Mouse (Mus musculus): ENCODE data around the gene Cox11. TPM values are rescaled to one million over a fixed set of nuclear protein-coding genes. Genes with fewer than 3 reads are reported as not detected.

The Cox11 gene
- polyA plus RNA-seq, 1 experiment from 2014 or later, result 32.2 TPM

DNA sequence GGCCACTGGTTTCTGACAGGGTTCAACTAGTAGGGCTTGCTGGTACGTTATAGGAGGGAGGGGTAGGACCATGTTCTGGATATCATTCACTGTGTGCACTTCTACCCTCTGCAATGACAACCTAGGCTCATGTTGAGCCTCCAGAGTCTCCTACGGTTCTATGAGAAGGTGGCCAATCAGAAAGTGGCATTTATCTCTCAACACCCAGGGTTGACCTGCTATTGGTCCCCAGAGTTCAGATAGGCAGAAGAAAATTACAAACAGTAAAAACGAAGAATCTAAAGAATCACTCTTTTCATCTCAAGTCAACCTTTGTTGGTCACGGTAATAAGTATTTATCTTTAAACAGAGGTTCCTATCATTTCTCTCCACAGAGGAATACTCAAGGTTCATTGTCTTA is 28.9 kb downstream of the Cox11 start:
- Histone ChIP-seq H3K4me3 (no peak overlapping the region), H3K4me1 (peaks cover 39% of the 10 kb centered on the region), H3K27ac (no peak overlapping the region), H3K36me3 (replicated peaks) (peaks cover 19% of the 10 kb centered on the region), H3K9me3 (no peaks in the 10 kb centered on the region), H3K27me3 (ENCODE audit: poor library complexity, severe bottlenecking) (no peaks in the 10 kb centered on the region)
- DNase-seq (ENCODE audit: extremely low spot score, low spot score), result no peak
- 87% methylated on average over 4 of the region's 4 CpGs for WGBS

DNA sequence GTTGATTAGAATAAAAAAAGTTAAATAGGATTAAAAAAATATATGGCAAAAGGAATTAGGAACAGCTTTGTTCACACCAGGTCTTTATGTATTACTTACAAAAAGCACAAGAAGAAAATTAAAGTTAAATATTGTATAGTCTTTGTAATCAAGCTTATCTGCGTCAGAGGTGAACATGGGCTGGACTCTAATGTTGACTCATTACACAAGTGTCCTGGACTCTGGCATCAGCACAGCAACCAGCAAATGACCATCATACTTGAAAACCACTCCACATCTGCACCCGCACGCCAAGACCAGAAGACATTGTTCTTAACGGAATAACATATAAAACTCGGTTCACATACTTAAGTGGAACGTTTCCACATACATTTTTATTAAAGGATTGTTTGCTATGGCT is 29.4 kb downstream of the Cox11 start:
- H3K9me3 ChIP-seq, result no peaks in the 10 kb centered on the region
- H3K27me3 ChIP-seq (ENCODE audit: poor library complexity, severe bottlenecking), result no peaks in the 10 kb centered on the region

DNA sequence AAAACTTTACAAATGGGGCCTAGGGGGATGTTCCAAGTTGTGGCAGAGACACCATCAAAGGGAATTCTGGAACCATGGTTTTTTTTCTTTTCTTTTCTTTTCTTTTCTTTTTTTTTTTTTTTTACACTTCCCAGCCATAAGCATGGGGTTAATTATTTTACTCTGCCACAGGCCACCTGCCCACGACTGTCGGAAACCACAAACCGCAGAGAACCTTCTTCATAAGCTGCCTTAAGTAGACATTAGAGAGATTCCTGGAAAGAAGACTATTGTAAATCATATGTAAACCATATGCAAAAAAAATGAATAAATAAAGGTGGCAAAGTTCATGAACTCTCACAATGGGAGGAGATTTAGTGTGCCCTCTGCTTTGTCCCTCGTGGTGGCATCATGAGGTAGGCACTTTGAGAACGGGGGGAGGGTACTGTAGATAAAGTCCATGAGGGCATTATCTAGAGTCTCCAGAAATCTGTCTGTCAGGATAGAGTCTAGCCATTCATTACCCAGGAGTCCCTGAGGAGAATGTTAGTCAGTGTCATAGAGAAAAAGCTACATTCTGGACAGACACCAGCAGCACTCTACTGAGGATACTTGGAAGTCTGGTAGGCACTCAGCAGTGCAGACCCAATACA is 37.6 kb downstream of the Cox11 start:
- Histone ChIP-seq H3K4me1 (peaks cover 18% of the 10 kb centered on the region), H3K27ac (no peak overlapping the region), H3K36me3 (replicated peaks) (peaks cover 30% of the 10 kb centered on the region), H3K9me3 (no peaks in the 10 kb centered on the region), H3K4me3 (no peak overlapping the region), H3K27me3 (ENCODE audit: poor library complexity, severe bottlenecking) (no peaks in the 10 kb centered on the region)
- DNase-seq (ENCODE audit: extremely low spot score, low spot score), result no peak
- WGBS, result 89% methylated on average over 5 of the region's 5 CpGs

More for the DNA sequence above, 29.4 kb downstream of the Cox11 start:
- no peak for DNase-seq (ENCODE audit: extremely low spot score, low spot score)
- H3K36me3 ChIP-seq (replicated peaks), result peaks cover 22% of the 10 kb centered on the region
- no peak overlapping the region for H3K27ac ChIP-seq
- H3K4me3 ChIP-seq, result no peak overlapping the region
- 94% methylated on average over 6 of the region's 6 CpGs for WGBS
- H3K4me1 ChIP-seq, result peaks cover 39% of the 10 kb centered on the region

DNA sequence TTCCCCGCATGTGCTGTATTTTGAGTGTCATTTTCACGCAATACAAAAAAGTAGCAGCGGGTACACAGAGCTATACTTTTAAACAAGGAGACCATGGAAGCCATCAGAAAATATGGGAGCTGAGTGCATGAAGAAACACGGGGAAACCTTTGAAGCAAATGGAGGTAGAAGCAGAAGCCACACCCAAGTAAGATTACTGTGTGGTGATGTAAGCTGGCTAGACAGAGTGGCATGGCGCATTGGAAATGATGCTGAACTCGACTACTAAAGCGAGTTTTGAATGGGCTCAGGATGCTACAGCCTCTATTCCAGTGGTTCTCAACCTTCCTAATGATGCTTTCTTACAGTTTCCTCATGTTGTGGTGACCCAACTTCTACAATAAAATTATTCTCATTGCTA is 39.1 kb downstream of the Cox11 start:
- H3K27me3 ChIP-seq (ENCODE audit: poor library complexity, severe bottlenecking), result no peaks in the 10 kb centered on the region
- 89% methylated on average over 7 of the region's 7 CpGs for WGBS
- H3K9me3 ChIP-seq, result no peaks in the 10 kb centered on the region
- H3K36me3 ChIP-seq (replicated peaks), result peaks cover 38% of the 10 kb centered on the region
- H3K4me3 ChIP-seq, result no peak overlapping the region
- DNase-seq (ENCODE audit: extremely low spot score, low spot score), result no peak
- H3K4me1 ChIP-seq, result peaks cover 18% of the 10 kb centered on the region
- no peak overlapping the region for H3K27ac ChIP-seq

DNA sequence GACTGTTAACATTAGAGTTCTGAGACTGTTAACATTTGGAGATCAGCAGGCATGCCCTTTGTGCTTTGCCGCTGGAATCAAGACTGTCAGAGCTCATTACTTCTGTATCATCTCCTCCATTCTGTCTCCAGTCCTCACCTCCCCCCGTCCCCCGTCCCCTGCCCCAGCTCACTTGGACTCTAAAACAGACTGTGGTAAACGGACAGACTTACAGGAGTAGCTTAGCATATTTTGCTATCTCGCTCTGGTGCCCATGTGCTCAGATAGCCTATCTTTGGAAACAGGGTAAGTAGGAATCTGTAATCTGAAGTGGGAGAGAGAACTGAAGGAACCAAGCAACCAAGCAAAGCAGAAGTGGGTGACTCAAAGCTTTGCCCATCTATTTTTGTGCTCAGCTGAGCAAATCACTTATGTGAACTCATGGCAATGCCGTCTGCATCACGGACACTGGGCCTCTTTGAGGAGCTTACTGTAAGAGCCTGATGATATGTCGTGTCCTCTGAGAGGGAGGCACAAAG is 39.9 kb downstream of the Cox11 start:
- Histone ChIP-seq H3K27me3 (ENCODE audit: poor library complexity, severe bottlenecking) (no peaks in the 10 kb centered on the region), H3K4me1 (peaks cover 18% of the 10 kb centered on the region), H3K27ac (no peak overlapping the region), H3K4me3 (no peak overlapping the region), H3K36me3 (replicated peaks) (peaks cover 38% of the 10 kb centered on the region), H3K9me3 (no peaks in the 10 kb centered on the region)
- DNase-seq (ENCODE audit: extremely low spot score, low spot score), result no peak
- 60% methylated on average over 8 of the region's 8 CpGs for WGBS

DNA sequence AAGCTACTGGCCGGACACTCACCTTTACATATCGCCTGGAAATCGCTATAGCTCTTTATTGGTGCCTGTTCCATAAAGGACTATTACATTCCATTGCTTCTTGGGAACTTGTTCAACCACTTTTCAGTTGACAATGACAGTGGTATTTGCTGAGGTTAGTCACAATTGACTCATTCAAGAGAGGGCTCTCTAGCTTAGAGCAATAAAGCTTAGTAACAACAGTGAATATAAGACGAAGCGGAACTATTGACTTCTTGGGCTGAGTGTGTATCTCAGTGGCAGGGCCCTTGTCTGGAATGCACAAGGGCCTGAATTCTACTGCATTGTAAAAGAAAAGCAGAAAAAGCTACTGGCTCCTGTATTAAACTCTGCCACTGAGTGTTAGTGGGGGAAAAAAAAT is 40.6 kb downstream of the Cox11 start:
- no peaks in the 10 kb centered on the region for H3K27me3 ChIP-seq (ENCODE audit: poor library complexity, severe bottlenecking)
- H3K27ac ChIP-seq, result no peak overlapping the region
- WGBS, result 90% methylated on average over 5 of the region's 5 CpGs
- no peak overlapping the region for H3K4me3 ChIP-seq
- H3K9me3 ChIP-seq, result no peaks in the 10 kb centered on the region
- H3K4me1 ChIP-seq, result peaks cover 18% of the 10 kb centered on the region
- peaks cover 38% of the 10 kb centered on the region for H3K36me3 ChIP-seq (replicated peaks)
- no peak for DNase-seq (ENCODE audit: extremely low spot score, low spot score)

DNA sequence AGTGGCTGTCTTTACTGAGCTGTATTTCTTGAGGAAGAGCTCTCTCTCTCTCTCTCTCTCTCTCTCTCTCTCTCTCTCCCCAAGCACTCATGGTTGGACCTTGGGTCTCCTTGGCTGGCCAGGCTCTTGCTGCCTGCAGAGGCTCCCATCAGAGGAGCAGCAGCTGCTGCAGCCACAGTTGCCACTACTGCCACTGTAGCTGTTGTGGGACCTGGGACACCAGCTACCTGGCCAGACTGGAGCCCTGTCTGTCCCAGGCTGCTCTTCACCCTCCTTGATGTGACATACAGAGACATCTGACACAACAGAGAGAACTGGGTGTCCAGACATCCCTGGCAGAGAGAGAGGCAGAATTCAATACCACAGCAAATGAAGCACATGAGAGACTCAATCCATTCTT is 43.2 kb downstream of the Cox11 start:
- DNase-seq (ENCODE audit: extremely low spot score, low spot score), result no peak
- Histone ChIP-seq H3K36me3 (replicated peaks) (peaks cover 39% of the 10 kb centered on the region), H3K4me3 (no peak overlapping the region), H3K27me3 (ENCODE audit: poor library complexity, severe bottlenecking) (peaks cover 4% of the 10 kb centered on the region), H3K4me1 (peaks cover 24% of the 10 kb centered on the region), H3K27ac (no peak overlapping the region), H3K9me3 (no peaks in the 10 kb centered on the region)

DNA sequence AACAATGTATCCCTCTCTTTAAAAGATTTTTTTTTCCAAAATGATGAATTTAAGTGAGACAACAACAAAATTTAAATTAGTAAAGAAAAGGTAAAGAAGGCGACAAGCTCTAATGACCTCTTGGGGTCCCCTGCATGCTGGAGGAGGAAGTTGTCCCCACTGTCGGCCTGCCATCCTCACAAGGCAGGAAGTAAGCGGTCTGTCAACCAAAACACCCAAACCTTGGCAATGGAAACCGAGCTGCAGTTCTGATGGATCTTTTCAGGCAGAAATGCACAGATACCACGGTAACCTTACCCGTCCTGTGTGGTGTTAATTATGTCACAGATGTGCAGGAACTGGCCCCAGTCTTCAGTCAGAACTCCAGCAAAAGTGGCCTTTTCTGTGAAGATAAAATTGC is 46.8 kb downstream of the Cox11 start:
- Histone ChIP-seq H3K36me3 (replicated peaks) (peaks cover 36% of the 10 kb centered on the region), H3K27me3 (ENCODE audit: poor library complexity, severe bottlenecking) (peaks cover 20% of the 10 kb centered on the region), H3K27ac (no peak overlapping the region), H3K9me3 (no peaks in the 10 kb centered on the region; the same call in 1 of the 2 replicates), H3K4me3 (no peak overlapping the region), H3K4me1 (peaks cover 23% of the 10 kb centered on the region)
- 68% methylated on average over 6 of the region's 6 CpGs for WGBS
- no peak for DNase-seq (ENCODE audit: extremely low spot score, low spot score)

DNA sequence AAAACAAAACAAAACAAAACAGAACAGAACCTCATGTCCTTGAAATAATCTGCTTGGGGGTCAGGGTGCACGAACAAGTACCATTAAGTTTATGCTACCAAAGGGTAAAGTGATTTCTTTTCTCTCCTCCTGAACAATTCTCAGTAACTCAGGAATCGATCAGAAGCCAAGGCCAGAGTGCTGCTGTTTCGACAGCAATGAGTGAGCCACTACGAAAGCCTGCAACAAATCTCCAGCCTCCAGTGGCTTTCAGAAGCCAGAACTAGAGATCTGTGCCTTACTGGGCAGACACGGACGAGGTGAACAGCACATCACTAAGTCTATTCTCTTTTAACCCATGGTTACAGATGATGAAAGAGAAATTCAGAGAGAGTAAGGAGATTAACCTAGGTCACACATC is 47.2 kb downstream of the Cox11 start:
- Histone ChIP-seq H3K27ac (no peak overlapping the region), H3K9me3 (no peaks in the 10 kb centered on the region; the same call in 1 of the 2 replicates), H3K4me1 (peaks cover 27% of the 10 kb centered on the region), H3K4me3 (no peak overlapping the region), H3K36me3 (replicated peaks) (peaks cover 33% of the 10 kb centered on the region), H3K27me3 (ENCODE audit: poor library complexity, severe bottlenecking) (peaks cover 20% of the 10 kb centered on the region)
- DNase-seq (ENCODE audit: extremely low spot score, low spot score), result no peak
- 82% methylated on average over 6 of the region's 6 CpGs for WGBS

DNA sequence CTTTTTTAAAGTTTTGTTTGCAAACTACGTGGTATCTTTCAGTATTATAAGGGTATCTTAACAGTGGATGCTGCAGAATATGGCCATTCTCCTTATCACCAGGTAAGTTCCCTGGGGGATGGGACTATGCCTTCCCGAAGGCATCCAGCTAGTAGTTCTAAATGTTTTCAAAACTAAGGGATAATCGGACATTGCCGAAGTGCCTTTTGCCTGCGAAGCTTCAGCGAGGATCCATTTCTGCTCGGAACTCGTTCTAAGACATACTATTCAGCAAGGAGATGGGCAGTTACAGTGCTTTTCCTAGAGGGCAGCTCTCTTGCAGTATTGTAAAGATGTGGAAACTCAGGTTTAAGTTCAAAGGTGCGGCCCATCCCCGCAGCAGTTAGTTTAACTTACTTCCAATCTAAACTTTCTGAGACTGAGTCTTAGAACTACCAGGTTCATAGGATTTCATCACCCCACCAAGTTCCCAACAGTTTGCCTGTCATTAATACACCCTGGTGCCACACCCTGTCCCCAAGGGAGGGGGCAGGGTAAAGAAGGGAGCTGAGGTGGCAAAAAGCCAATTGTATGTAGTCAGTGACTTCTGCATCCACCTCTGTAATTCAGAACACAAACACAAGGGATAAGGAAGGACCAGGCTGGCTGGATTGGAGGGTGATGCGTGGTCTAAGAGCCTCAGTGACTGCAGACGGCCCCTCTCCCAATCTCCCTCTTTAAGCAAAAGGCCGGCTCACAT is 48.5 kb downstream of the Cox11 start:
- DNase-seq (ENCODE audit: extremely low spot score, low spot score), result no peak
- H3K27ac ChIP-seq, result peak overlapping the region; percentile 89
- 74% methylated on average over 13 of the region's 13 CpGs for WGBS
- peaks cover 20% of the 10 kb centered on the region for H3K27me3 ChIP-seq (ENCODE audit: poor library complexity, severe bottlenecking)
- peaks cover 22% of the 10 kb centered on the region for H3K36me3 ChIP-seq (replicated peaks)
- peak overlapping the region; percentile 69 for H3K4me3 ChIP-seq
- H3K4me1 ChIP-seq, result peaks cover 30% of the 10 kb centered on the region
- H3K9me3 ChIP-seq, result no peaks in the 10 kb centered on the region; the same call in 1 of the 2 replicates

DNA sequence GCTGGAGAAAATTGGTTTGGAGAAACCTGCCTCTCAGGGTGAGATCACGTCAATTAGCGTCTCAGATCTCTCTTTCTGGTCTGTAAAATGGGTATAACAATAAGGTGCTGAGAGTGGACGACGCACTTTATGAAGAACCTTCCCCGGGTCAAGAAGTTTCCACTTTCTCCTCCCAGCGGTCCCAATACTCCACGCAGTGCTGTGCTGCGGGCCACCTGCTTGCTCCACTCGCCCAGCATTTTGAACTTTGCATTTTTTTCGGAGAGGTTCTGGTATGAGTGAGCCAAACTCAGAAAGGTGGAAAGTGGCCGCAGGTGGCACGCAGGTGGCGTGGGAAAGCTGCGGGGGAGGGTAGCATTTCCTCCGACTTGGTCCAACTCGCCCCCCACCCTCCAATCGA is 49.1 kb downstream of the Cox11 start:
- WGBS, result under 1% methylated on average over 17 of the region's 17 CpGs
- Histone ChIP-seq H3K4me1 (peaks cover 30% of the 10 kb centered on the region), H3K27me3 (ENCODE audit: poor library complexity, severe bottlenecking) (peaks cover 20% of the 10 kb centered on the region), H3K36me3 (replicated peaks) (peaks cover 21% of the 10 kb centered on the region), H3K9me3 (no peaks in the 10 kb centered on the region; the same call in 1 of the 2 replicates), H3K4me3 (peak overlapping the region; percentile 69), H3K27ac (peak overlapping the region; percentile 89)
- DNase-seq (ENCODE audit: extremely low spot score, low spot score), result no peak

DNA sequence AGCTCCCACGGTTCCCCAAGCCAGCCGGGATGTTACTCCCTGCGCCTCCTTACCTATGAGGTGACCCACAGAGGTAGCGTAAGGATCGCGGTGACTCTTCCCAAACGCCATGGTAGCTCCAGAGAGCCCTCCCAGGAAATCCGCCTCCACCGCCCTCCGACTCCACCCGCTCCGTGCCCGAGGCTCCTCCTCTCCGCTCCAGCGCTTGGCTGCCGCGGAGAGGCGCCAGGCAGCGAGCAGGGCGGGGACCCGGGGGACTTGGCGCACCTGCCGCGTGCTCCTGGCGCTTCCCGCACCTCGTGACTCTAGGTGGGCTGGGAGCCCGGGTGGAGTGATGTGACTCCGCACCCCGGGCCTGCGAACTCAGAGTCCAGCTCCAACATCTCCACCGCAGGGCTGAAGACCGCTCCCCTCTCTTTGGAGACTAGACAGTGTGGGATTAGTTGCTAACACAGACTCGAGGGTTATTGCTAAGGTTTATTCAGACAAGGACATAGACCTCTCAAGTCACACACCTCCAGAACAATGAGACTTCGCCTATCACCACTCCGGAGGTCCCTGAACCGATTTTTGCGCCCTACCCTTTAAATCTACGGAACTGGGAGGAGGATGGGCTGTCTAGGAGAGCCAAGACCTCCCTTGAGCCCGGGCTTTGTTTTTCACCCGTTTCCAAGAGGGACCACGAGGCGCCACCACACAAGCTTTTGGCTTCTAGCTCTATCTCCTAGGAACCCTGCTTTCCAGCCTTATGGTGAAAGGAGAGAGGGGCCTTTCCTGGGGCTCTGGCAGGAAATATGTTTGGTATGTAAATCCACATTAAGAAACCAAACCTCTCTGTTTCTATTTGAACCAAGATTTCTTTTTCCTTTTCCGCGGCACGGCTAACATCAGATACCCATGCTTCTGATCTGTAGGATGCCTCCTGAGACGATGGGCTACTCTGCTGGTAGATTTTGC is 49.8 kb downstream of the Cox11 start, which contains the start of gene Tom1l1:
TSS of gene Tom1l1 (minus strand) at position 907 of the 957 bp plus-strand sequence.
- 7% methylated on average over 47 of the region's 47 CpGs for WGBS

More for the DNA sequence above, 49.8 kb downstream of the Cox11 start, which contains the start of gene Tom1l1:
- Histone ChIP-seq H3K27me3 (ENCODE audit: poor library complexity, severe bottlenecking) (peaks cover 20% of the 10 kb centered on the region), H3K36me3 (replicated peaks) (peaks cover 14% of the 10 kb centered on the region), H3K4me3 (peak within 1 kb of the TSS; percentile 69), H3K4me1 (peaks cover 30% of the 10 kb centered on the region), H3K9me3 (no peaks in the 10 kb centered on the region; the same call in 1 of the 2 replicates), H3K27ac (peak within 1 kb of the TSS; percentile 89)
- DNase-seq (ENCODE audit: extremely low spot score, low spot score), result peak; percentile 78
